Mouse (Mus musculus) heart, embryonic 14.5 days (tissue): ENCODE measurements around the gene Pard3b. TPM values are rescaled to one million over a fixed set of nuclear protein-coding genes. Genes with fewer than 3 reads are reported as not detected.

Experiments used
- ATAC-seq: fragments of 200-750 bp; cut with Nextera tagmentation; 2 replicates; pipeline ENCODE4 v1.8.0; 2017; ENCODE audit warnings: low read depth, moderate TSS enrichment; ENCODE audit not compliant: insufficient number of reproducible peaks, insufficient read depth, low FRiP score
- H3K27ac ChIP-seq, 2 experiments: fragments of 200-500 bp in 1 of 2; fragments of 300-500 bp in 1 of 2; sonication (generic) in 1 of 2; replicated peaks in 1 of 2; 2 replicates each; pipeline ENCODE4 v1.5.1; 2012 to 2014; ENCODE audit warnings: low read depth in 2 of 2, low read length in 2 of 2, control low read depth in 1 of 2, mild to moderate bottlenecking in 1 of 2, mixed read lengths in 1 of 2; ENCODE audit not compliant: control insufficient read depth in 1 of 2, insufficient read depth in 1 of 2
- H3K27me3 ChIP-seq: fragments of 300-500 bp; sonication (generic); 2 replicates; pipeline ENCODE4 v1.6.1; 2014; ENCODE audit warnings: mild to moderate bottlenecking, low read length, control low read depth; ENCODE audit not compliant: control insufficient read depth, insufficient read depth
- H3K36me3 ChIP-seq: fragments of 300-500 bp; sonication (generic); 2 replicates; pipeline ENCODE4 v1.6.1; 2014; ENCODE audit warnings: mild to moderate bottlenecking, control low read depth, low read length, mixed read lengths; ENCODE audit not compliant: control insufficient read depth, insufficient read depth
- H3K4me1 ChIP-seq, 2 experiments: fragments of 200-500 bp in 1 of 2; fragments of 300-500 bp in 1 of 2; sonication (generic) in 1 of 2; 2 replicates each; pipeline ENCODE4 v1.6.1; 2012 to 2014; ENCODE audit warnings: low read length in 2 of 2, control low read depth in 1 of 2, mixed read lengths in 1 of 2; ENCODE audit not compliant: control insufficient read depth in 2 of 2, insufficient read depth in 2 of 2
- H3K4me2 ChIP-seq: fragments of 300-500 bp; sonication (generic); 2 replicates; pipeline ENCODE4 v1.6.1; 2014; ENCODE audit warnings: mild to moderate bottlenecking, low read length
- H3K4me3 ChIP-seq, 2 experiments: fragments of 200-500 bp in 1 of 2; fragments of 300-500 bp in 1 of 2; sonication (generic) in 1 of 2; 2 replicates each; pipeline ENCODE4 v1.5.1; 2012 to 2014; ENCODE audit warnings: low read length in 2 of 2, mild to moderate bottlenecking in 2 of 2, control low read depth in 1 of 2, low read depth in 1 of 2, moderate library complexity in 1 of 2; ENCODE audit not compliant: control insufficient read depth in 1 of 2, insufficient read depth in 1 of 2
- H3K9ac ChIP-seq: fragments of 300-500 bp; sonication (generic); 2 replicates; pipeline ENCODE4 v1.6.1; 2014; ENCODE audit warnings: mild to moderate bottlenecking, low read length
- H3K9me3 ChIP-seq: fragments of 300-500 bp; sonication (generic); 2 replicates; pipeline ENCODE4 v1.6.1; 2016; ENCODE audit warnings: low read length, control low read depth; ENCODE audit not compliant: control insufficient read depth
- WGBS: fragments of 180-500 bp; shearing (Covaris S2); extraction: QIAGEN DNeasy Blood & Tissue Kit; methylation state at CpG from one replicate; pipeline ENCODE4 v1.1.7; 2014; 5-methylcytosine and 5-hydroxymethylcytosine counted together
- polyA plus RNA-seq: library from polyadenylated mRNA; unstranded; fragments of >200 nt; fragmentation: Nextera tagmentation; extraction: Ambion mirVana; gene quantifications from 2 replicates; pipeline ENCODE4 v1.2.1, GENCODE M21; 2014

The Pard3b gene
- polyA plus RNA-seq, 1 experiment from 2014 or later = 17.1 TPM

- Histone ChIP-seq H3K4me2 (no peak overlapping the region), H3K9me3 (no peaks in the 10 kb centered on the region)
- 91% methylated on average over 8 of the region's 8 CpGs for WGBS
These were observed 891.3 kb downstream of the Pard3b start for GRCm38 (mm10) chr1:62529941-62530340.

DNA sequence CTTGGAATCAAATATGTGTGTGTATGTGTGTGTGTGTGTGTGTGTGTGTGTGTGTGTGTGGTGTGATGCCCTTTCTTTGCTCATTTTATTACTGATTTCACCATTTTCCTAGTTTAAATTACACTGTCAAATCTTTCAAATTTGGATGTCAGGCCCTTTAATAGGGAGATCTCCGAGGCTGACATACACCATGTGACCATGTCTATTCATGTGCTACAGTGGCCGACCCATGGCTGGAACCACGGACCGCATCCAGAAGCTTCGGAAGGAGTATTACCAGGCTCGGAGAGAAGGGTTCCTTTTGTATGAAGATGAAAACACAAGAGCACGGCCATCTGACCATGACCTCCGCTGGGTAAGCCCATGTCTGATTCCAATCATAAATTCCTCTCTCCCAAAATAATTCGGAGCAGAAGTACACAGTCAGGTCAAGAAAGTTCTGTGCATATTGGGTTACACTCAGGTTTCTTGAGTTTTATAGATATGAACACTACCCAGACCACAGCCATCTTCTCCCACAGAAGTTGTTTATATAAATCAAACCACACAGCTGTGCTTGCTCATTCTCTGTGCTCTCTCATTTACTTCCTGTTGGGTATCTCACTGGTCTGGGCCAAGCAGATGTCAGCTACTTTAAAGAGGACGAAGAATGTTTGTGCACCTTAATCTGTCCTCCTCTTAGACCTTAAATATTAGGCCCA lies 894.0 kb downstream of the Pard3b start:
- Histone ChIP-seq H3K36me3 (no peaks in the 10 kb centered on the region), H3K4me1 (0 out of 4 replicates have a peak, but pooled peaks cover 0 to 2% of the 10 kb centered on the region in 2 experiments), H3K4me2 (no peak overlapping the region), H3K27me3 (no peaks in the 10 kb centered on the region), H3K27ac (no peak overlapping the region), H3K9ac (no peak overlapping the region), H3K4me3 (no peak overlapping the region), H3K9me3 (no peaks in the 10 kb centered on the region)
- ATAC-seq = no peak
- WGBS = 87% methylated on average over 10 of the region's 10 CpGs

More at GRCm38 (mm10) chr1:62529941-62530340, 891.3 kb downstream of the Pard3b start:
- H3K4me3 ChIP-seq = no peak overlapping the region
- 0 out of 4 replicates have a peak, but pooled peaks cover 0 to 2% of the 10 kb centered on the region in 2 experiments for H3K4me1 ChIP-seq
- H3K27me3 ChIP-seq = no peaks in the 10 kb centered on the region
- H3K36me3 ChIP-seq = no peaks in the 10 kb centered on the region
- H3K9ac ChIP-seq = no peak overlapping the region
- no peak overlapping the region for H3K27ac ChIP-seq
- no peak for ATAC-seq

DNA sequence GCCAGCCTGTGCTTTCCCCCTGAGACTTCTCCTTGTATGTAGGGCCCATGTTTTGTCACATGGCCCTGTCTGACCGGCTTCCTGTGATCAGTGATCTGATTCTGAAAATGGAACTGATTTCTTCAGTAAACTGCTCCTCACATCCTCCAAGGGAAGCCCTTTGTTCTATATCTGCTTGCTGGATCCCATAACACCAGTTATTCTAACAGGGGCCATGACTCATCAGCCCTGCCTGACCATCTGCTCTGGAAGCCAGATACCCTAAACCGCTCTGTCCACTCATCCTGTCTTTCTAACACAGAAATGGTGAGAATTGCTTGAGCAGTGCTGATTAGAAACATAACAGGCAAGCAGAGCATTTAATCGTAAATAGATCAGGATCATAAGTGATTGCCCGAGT lies 910.3 kb downstream of the Pard3b start:
- no peak for ATAC-seq
- Histone ChIP-seq H3K4me3 (no peak overlapping the region), H3K36me3 (no peaks in the 10 kb centered on the region), H3K27me3 (no peaks in the 10 kb centered on the region), H3K4me1 (peaks cover 3 to 6% of the 10 kb centered on the region in 2 experiments; a peak in 3 of 4 replicates), H3K9me3 (no peaks in the 10 kb centered on the region), H3K4me2 (no peak overlapping the region), H3K9ac (no peak overlapping the region), H3K27ac (no peak overlapping the region)
- 65% methylated on average over 4 of the region's 4 CpGs for WGBS

- H3K4me1 ChIP-seq = peaks cover 3 to 6% of the 10 kb centered on the region in 2 experiments; a peak in 3 of 4 replicates
- no peak overlapping the region for H3K27ac ChIP-seq
- no peaks in the 10 kb centered on the region for H3K27me3 ChIP-seq
- WGBS = 64% methylated on average over 2 of the region's 2 CpGs
- no peak for ATAC-seq
- no peaks in the 10 kb centered on the region for H3K36me3 ChIP-seq
- no peak overlapping the region for H3K9ac ChIP-seq
- H3K4me2 ChIP-seq = no peak overlapping the region
- no peaks in the 10 kb centered on the region for H3K9me3 ChIP-seq
- no peak overlapping the region for H3K4me3 ChIP-seq
These were observed 911.9 kb downstream of the Pard3b start for GRCm38 (mm10) chr1:62550546-62550945.

DNA sequence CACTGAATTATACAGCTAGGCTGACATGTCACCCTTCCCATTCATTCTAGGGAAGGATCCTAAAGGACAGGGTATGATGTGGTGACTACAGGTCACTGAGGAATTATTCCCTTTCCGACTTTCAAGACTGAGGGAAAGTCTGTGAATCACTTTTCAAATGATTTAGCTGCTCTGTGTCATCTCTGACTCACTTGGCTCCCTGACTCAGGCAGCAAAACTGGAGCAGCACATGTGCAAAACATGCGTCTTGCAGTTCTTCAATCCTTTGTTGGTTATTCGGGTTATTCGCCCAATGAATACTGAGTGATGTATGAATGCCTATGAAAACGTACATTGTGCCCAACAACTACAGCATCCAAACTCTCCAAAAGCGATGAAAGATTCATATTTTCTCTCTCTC lies 912.9 kb downstream of the Pard3b start:
- Histone ChIP-seq H3K27ac (no peak overlapping the region), H3K9me3 (no peaks in the 10 kb centered on the region), H3K4me3 (no peak overlapping the region), H3K9ac (no peak overlapping the region), H3K4me1 (peaks cover 3 to 6% of the 10 kb centered on the region in 2 experiments; a peak in 3 of 4 replicates), H3K27me3 (no peaks in the 10 kb centered on the region), H3K36me3 (no peaks in the 10 kb centered on the region), H3K4me2 (no peak overlapping the region)
- 84% methylated on average over 6 of the region's 6 CpGs for WGBS
- ATAC-seq = no peak

DNA sequence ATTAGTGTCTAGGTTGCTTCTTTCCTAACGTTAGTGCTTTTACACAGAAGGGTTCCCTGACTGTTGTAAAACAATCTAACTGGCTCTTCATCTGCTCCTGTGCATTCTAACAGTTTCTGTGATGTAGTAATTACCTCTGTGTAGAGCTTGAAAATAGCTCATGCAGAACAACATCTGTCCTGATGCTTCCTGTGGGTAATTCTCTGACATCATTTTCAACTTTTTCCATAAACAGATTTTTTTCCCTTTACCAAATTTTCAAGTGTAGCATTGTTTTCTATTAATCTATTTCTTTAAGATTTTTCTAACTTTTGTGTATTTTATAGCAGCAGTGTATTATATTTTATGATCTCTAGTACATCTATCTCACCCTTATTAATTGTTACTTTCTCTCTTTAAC lies 917.2 kb downstream of the Pard3b start:
- no peak overlapping the region for H3K4me2 ChIP-seq
- no peaks in the 10 kb centered on the region for H3K27me3 ChIP-seq
- no peak overlapping the region for H3K27ac ChIP-seq
- ATAC-seq = no peak
- no peaks in the 10 kb centered on the region for H3K4me1 ChIP-seq
- no peaks in the 10 kb centered on the region for H3K9me3 ChIP-seq
- H3K9ac ChIP-seq = no peak overlapping the region
- WGBS = 44% methylated on average over 1 of the region's 1 CpGs
- no peak overlapping the region for H3K4me3 ChIP-seq
- no peaks in the 10 kb centered on the region for H3K36me3 ChIP-seq

DNA sequence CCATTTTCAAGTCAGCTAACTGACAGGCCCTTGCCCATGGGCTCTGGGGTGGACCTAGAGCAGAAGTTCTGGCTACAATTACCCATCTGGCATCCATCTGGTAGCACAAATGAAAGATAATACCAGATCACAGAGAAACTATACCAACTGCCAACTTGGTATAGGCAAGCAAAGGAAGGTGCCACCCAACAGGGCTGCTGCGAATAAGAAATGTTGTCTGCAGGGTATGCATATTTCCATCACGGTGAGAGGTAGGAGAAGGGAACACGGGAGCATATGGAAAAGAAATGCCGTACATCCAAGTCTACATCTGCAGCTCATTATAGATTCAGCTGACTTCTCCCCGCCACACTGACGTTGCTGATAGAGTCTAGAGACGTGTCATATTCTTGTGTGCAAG lies 924.4 kb downstream of the Pard3b start:
- no peak overlapping the region for H3K4me2 ChIP-seq
- H3K27me3 ChIP-seq = no peaks in the 10 kb centered on the region
- no peaks in the 10 kb centered on the region for H3K36me3 ChIP-seq
- H3K27ac ChIP-seq = no peak overlapping the region
- WGBS = 84% methylated on average over 7 of the region's 7 CpGs
- no peak overlapping the region for H3K9ac ChIP-seq
- ATAC-seq = no peak
- no peak overlapping the region for H3K4me3 ChIP-seq
- no peaks in the 10 kb centered on the region for H3K9me3 ChIP-seq
- peaks cover 0 to 2% of the 10 kb centered on the region in 2 experiments; a peak in 1 of 4 replicates for H3K4me1 ChIP-seq
